Mouse (Mus musculus): Measurements from ENCODE around the gene Dgkq. TPM values are rescaled to one million over a fixed set of nuclear protein-coding genes. Genes with fewer than 3 reads are reported as not detected.
"Not testable (repeated sequence)": the region's sequence is repeated elsewhere in the genome, so short reads cannot be mapped to it uniquely, and the experiment has no call there.

Dgkq gene
- polyA plus RNA-seq, 1 experiment from 2014 or later, result 9.6 TPM

DNA sequence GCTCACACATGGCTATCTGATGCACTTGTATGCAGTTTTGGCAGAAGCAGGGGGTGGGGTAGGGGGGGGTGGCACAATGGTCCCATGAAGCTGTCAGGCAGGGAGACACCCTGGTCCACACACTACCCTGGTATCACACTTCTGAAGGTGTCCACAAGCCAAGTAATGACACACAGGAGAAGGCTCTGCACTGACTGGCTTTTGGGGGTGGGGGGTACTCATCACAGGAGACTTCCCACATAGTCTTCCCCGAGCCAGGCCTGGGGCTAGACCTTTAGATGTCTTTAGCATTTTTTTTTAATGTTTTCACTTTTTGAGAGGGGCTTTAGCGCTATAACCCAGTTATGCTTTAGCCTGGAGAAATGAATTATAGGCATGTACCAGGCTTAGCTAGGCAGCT lies 22.2 kb downstream of the Dgkq start:
- H3K4me3 ChIP-seq (ENCODE audit: low read depth, low read length), result no peak overlapping the region
- DNase-seq (ENCODE audit: low spot score) (no peak), ATAC-seq (ENCODE audit: low read depth) (no peak)
- no peak overlapping the region for H3K27ac ChIP-seq (replicated peaks; ENCODE audit: low read depth, low read length)
- H3K9me3 ChIP-seq (ENCODE audit: control insufficient read depth, low read length), result no peaks in the 10 kb centered on the region
- H3K4me1 ChIP-seq (ENCODE audit: control insufficient read depth, insufficient read depth, low read length), result no peaks in the 10 kb centered on the region
- H3K4me2 ChIP-seq (ENCODE audit: low read depth, low read length), result no peak overlapping the region
- H3K27me3 ChIP-seq (replicated peaks; ENCODE audit: control insufficient read depth, insufficient read depth, low read length), result no peaks in the 10 kb centered on the region
- peaks cover 77% of the 10 kb centered on the region for H3K36me3 ChIP-seq (ENCODE audit: control insufficient read depth, insufficient read depth, low read length)
- 92% methylated on average over 2 of the region's 2 CpGs for WGBS
- H3K9ac ChIP-seq (ENCODE audit: low read depth, low read length), result no peak overlapping the region

- no peak for ATAC-seq (ENCODE audit: low read depth)
- 84% methylated on average over 3 of the region's 3 CpGs for WGBS
- H3K36me3 ChIP-seq (ENCODE audit: control insufficient read depth, insufficient read depth, low read length), result peaks cover 74% of the 10 kb centered on the region
These were observed 23.2 kb downstream of the Dgkq start for GRCm38 (mm10) chr5:108646343-108646660.

GRCm38 (mm10) chr5:108645651-108646342 lies 23.7 kb downstream of the Dgkq start:
- Histone ChIP-seq H3K4me3 (ENCODE audit: low read depth, low read length) (no peak overlapping the region), H3K9ac (ENCODE audit: low read depth, low read length) (no peak overlapping the region), H3K4me1 (ENCODE audit: control insufficient read depth, insufficient read depth, low read length) (no peaks in the 10 kb centered on the region), H3K27me3 (replicated peaks; ENCODE audit: control insufficient read depth, insufficient read depth, low read length) (no peaks in the 10 kb centered on the region), H3K4me2 (ENCODE audit: low read depth, low read length) (no peak overlapping the region), H3K36me3 (ENCODE audit: control insufficient read depth, insufficient read depth, low read length) (peaks cover 79% of the 10 kb centered on the region), H3K27ac (replicated peaks; ENCODE audit: low read depth, low read length) (no peak overlapping the region), H3K9me3 (ENCODE audit: control insufficient read depth, low read length) (no peaks in the 10 kb centered on the region)
- DNase-seq (ENCODE audit: low spot score), result no peak
- ATAC-seq (ENCODE audit: low read depth), result no peak
- WGBS, result 91% methylated on average over 9 of the region's 9 CpGs

More at GRCm38 (mm10) chr5:108646343-108646660, 23.2 kb downstream of the Dgkq start:
- Histone ChIP-seq H3K27ac (replicated peaks; ENCODE audit: low read depth, low read length) (no peak overlapping the region), H3K4me3 (ENCODE audit: low read depth, low read length) (no peak overlapping the region), H3K4me1 (ENCODE audit: control insufficient read depth, insufficient read depth, low read length) (no peaks in the 10 kb centered on the region), H3K4me2 (ENCODE audit: low read depth, low read length) (no peak overlapping the region), H3K9ac (ENCODE audit: low read depth, low read length) (no peak overlapping the region), H3K27me3 (replicated peaks; ENCODE audit: control insufficient read depth, insufficient read depth, low read length) (no peaks in the 10 kb centered on the region), H3K9me3 (ENCODE audit: control insufficient read depth, low read length) (no peaks in the 10 kb centered on the region)
- no peak for DNase-seq (ENCODE audit: low spot score)

DNA sequence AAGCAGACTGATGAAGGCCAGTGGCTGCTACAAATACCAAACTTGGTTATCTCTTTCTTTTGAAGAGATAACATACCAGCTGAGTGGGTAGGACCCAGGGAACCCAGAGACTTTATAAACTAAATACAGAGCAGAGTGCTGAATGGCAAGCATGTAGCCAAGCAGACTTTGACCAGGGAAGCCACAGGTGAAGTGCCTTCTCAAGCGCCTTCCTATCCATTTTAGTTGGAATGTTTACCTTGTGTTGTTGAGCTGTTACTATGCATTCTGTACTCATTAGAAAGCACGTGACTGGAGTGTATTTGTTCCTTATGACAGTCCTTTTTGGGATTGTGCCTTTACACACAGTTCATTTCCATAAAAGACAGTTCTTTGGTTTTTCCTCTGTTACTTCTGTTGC lies 25.8 kb downstream of the Dgkq start:
- Histone ChIP-seq H3K36me3 (ENCODE audit: control insufficient read depth, insufficient read depth, low read length) (peaks cover 71% of the 10 kb centered on the region), H3K27ac (replicated peaks; ENCODE audit: low read depth, low read length) (no peak overlapping the region), H3K9me3 (ENCODE audit: control insufficient read depth, low read length) (no peaks in the 10 kb centered on the region), H3K4me1 (ENCODE audit: control insufficient read depth, insufficient read depth, low read length) (no peaks in the 10 kb centered on the region), H3K4me3 (ENCODE audit: low read depth, low read length) (no peak overlapping the region), H3K9ac (ENCODE audit: low read depth, low read length) (no peak overlapping the region), H3K4me2 (ENCODE audit: low read depth, low read length) (no peak overlapping the region), H3K27me3 (replicated peaks; ENCODE audit: control insufficient read depth, insufficient read depth, low read length) (no peaks in the 10 kb centered on the region)
- DNase-seq (ENCODE audit: low spot score), result no peak
- no peak for ATAC-seq (ENCODE audit: low read depth)
- 81% methylated on average over 2 of the region's 2 CpGs for WGBS

GRCm38 (mm10) chr5:108636172-108636571 lies 33.3 kb downstream of the Dgkq start:
- H3K4me2 ChIP-seq (ENCODE audit: low read depth, low read length), result no peak overlapping the region
- 0 out of 2 replicates have a peak, but pooled peaks cover 23% of the 10 kb centered on the region for H3K36me3 ChIP-seq (ENCODE audit: control insufficient read depth, insufficient read depth, low read length)
- H3K4me3 ChIP-seq (ENCODE audit: low read depth, low read length), result no peak overlapping the region
- ATAC-seq (ENCODE audit: low read depth) (no peak), DNase-seq (ENCODE audit: low spot score) (no peak)
- no peaks in the 10 kb centered on the region for H3K27me3 ChIP-seq (replicated peaks; ENCODE audit: control insufficient read depth, insufficient read depth, low read length)
- H3K4me1 ChIP-seq (ENCODE audit: control insufficient read depth, insufficient read depth, low read length), result no peaks in the 10 kb centered on the region
- H3K9ac ChIP-seq (ENCODE audit: low read depth, low read length), result no peak overlapping the region
- WGBS, result 68% methylated on average over 4 of the region's 4 CpGs
- H3K27ac ChIP-seq (replicated peaks; ENCODE audit: low read depth, low read length), result no peak overlapping the region
- no peaks in the 10 kb centered on the region for H3K9me3 ChIP-seq (ENCODE audit: control insufficient read depth, low read length)

- H3K27me3 ChIP-seq (replicated peaks; ENCODE audit: control insufficient read depth, insufficient read depth, low read length); ATAC-seq (ENCODE audit: low read depth); H3K4me3 ChIP-seq (ENCODE audit: low read depth, low read length); DNase-seq (ENCODE audit: low spot score); H3K9ac ChIP-seq (ENCODE audit: low read depth, low read length); H3K4me1 ChIP-seq (ENCODE audit: control insufficient read depth, insufficient read depth, low read length); H3K27ac ChIP-seq (replicated peaks; ENCODE audit: low read depth, low read length); H3K9me3 ChIP-seq (ENCODE audit: control insufficient read depth, low read length); H3K36me3 ChIP-seq (ENCODE audit: control insufficient read depth, insufficient read depth, low read length); H3K4me2 ChIP-seq (ENCODE audit: low read depth, low read length): not testable (repeated sequence)
- 87% methylated on average over 2 of the region's 3 CpGs for WGBS
These were observed 35.4 kb downstream of the Dgkq start for GRCm38 (mm10) chr5:108634088-108634487.

DNA sequence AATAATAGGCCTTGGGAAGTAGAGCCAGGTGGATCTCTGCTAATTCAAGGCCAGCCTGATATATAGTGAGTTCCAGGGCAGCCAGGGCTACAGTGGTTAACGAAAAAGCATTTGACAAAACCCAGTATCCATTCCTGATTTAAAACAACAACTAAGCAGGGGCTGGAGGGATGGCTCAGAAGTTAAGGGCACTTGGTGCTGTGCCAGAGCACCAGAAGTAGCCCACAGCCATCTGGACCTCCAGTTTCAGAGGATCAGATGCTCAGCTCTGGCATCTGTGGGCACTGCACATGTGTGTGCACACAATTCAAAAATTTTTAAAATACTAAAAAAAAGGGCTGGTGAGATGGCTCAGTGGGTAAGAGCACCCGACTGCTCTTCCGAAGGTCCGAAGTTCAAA lies 35.8 kb downstream of the Dgkq start:
- no peak overlapping the region for H3K4me2 ChIP-seq (ENCODE audit: low read depth, low read length)
- no peaks in the 10 kb centered on the region for H3K9me3 ChIP-seq (ENCODE audit: control insufficient read depth, low read length)
- H3K27ac ChIP-seq (replicated peaks; ENCODE audit: low read depth, low read length), result no peak overlapping the region
- H3K9ac ChIP-seq (ENCODE audit: low read depth, low read length), result no peak overlapping the region
- H3K4me1 ChIP-seq (ENCODE audit: control insufficient read depth, insufficient read depth, low read length), result peaks cover 7% of the 10 kb centered on the region
- H3K27me3 ChIP-seq (replicated peaks; ENCODE audit: control insufficient read depth, insufficient read depth, low read length), result no peaks in the 10 kb centered on the region
- H3K36me3 ChIP-seq (ENCODE audit: control insufficient read depth, insufficient read depth, low read length), result 0 out of 2 replicates have a peak, but pooled peaks cover 6% of the 10 kb centered on the region
- ATAC-seq (ENCODE audit: low read depth) (no peak), DNase-seq (ENCODE audit: low spot score) (no peak)
- no peak overlapping the region for H3K4me3 ChIP-seq (ENCODE audit: low read depth, low read length)
- WGBS, result 89% methylated on average over 4 of the region's 4 CpGs

DNA sequence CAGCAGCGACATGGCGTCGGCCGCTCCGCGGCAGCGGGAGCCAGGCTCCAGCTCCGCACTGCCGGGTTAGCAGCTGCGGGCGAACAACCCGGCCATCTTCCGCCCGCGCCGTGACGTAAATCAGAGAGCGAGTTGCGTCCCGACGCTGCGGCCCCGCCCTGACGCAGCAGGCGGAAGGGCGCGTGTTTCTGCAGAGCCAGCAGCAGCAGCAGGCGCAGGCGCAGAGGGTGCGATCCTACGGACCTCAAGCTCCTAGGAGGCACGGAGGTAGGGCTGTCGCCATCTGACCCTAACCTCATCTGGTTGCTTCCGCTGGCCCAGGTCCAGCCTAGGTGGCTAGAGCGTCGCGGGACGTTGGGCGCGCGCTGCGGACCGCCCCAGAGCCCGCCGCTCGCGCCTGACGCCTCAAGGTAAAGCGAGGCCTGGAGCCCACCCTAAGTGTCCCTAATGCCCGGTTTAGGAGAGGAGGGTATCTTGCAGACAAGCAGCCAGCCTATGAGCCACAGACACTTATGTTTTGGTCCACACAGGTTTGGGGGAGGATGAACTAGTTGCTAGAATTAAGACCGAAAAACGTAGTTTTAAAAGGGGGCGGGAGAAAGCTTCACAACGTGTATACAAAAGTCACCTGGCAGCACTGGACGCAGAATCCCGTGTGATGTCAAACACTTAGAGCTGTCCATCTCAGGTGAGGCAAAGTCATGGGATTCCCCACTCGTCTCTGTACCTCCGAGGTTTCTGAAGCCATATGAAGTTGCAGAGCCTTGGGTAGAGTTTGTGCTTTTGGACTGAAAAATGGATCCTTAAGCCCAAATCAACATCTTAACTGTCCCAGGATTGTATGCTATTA lies 39.6 kb downstream of the Dgkq start, which contains the start of the genes Gak and Tmem175:
Gene Gak (minus strand): TSS at position 122 of the 850 bp plus-strand sequence.
Gene Tmem175 (plus strand): TSS at position 137 of the 850 bp plus-strand sequence.
- H3K9ac ChIP-seq (ENCODE audit: low read depth, low read length), result peak within 1 kb of the TSS; percentile 94
- 1% methylated on average over 26 of the region's 58 CpGs for WGBS
- no peaks in the 10 kb centered on the region for H3K27me3 ChIP-seq (replicated peaks; ENCODE audit: control insufficient read depth, insufficient read depth, low read length)
- no peaks in the 10 kb centered on the region for H3K36me3 ChIP-seq (ENCODE audit: control insufficient read depth, insufficient read depth, low read length)
- ATAC-seq (ENCODE audit: low read depth) (peak; percentile 99), DNase-seq (ENCODE audit: low spot score) (peak; percentile 97)
- peak within 1 kb of the TSS; percentile 86 for H3K4me3 ChIP-seq (ENCODE audit: low read depth, low read length)
- H3K27ac ChIP-seq (replicated peaks; ENCODE audit: low read depth, low read length), result peak within 1 kb of the TSS; percentile 91
- peaks cover 10% of the 10 kb centered on the region for H3K4me1 ChIP-seq (ENCODE audit: control insufficient read depth, insufficient read depth, low read length)
- no peaks in the 10 kb centered on the region for H3K9me3 ChIP-seq (ENCODE audit: control insufficient read depth, low read length)
- peak within 1 kb of the TSS; percentile 82 for H3K4me2 ChIP-seq (ENCODE audit: low read depth, low read length)
